Mouse (Mus musculus) myocyte (in vitro differentiated cells): ENCODE measurements around the gene Rab33b.

Source experiments
- CEBPB ChIP-seq: IDR thresholded peaks from 2 replicates; pipeline ENCODE4 v1.6.1; 2011; ENCODE audit warnings: mild to moderate bottlenecking, moderate library complexity; ENCODE audit not compliant: poor library complexity, insufficient read depth, severe bottlenecking
- E2F4 ChIP-seq: IDR thresholded peaks from one replicate; pipeline ENCODE4 v1.6.1; 2011; ENCODE audit warnings: mild to moderate bottlenecking, control low read depth, moderate library complexity; ENCODE audit not compliant: insufficient read depth
- MAX ChIP-seq: IDR thresholded peaks from one replicate; pipeline ENCODE4 v1.6.1; 2011; ENCODE audit warnings: low read depth, mild to moderate bottlenecking, control low read depth
- MYOG ChIP-seq, 3 experiments: IDR thresholded peaks; one replicate each; pipeline ENCODE4 v1.6.1; 2011; ENCODE audit warnings: control low read depth in 2 of 3, low read depth in 2 of 3, mild to moderate bottlenecking in 2 of 3; ENCODE audit not compliant: insufficient read length in 2 of 3, control insufficient read depth in 1 of 3, insufficient read depth in 1 of 3
- POLR2A ChIP-seq: IDR thresholded peaks from one replicate; pipeline ENCODE4 v1.6.1; 2011; ENCODE audit warnings: low read depth, mild to moderate bottlenecking, control low read depth, moderate library complexity; ENCODE audit not compliant: insufficient read length
- SRF ChIP-seq: IDR thresholded peaks from one replicate; pipeline ENCODE4 v1.6.1; 2011; ENCODE audit warnings: low read depth; ENCODE audit not compliant: control insufficient read depth, insufficient read length
- TCF12 ChIP-seq: IDR thresholded peaks from one replicate; pipeline ENCODE4 v1.6.1; 2011; ENCODE audit warnings: mild to moderate bottlenecking, control low read depth; ENCODE audit not compliant: poor library complexity, insufficient read depth, severe bottlenecking

GRCm38 (mm10) chr3:51539567-51540408, 56.1 kb downstream of the Rab33b start:
- TF ChIP-seq E2F4 (no peak), POLR2A (no peak), MAX (no peak), MYOG (IDR thresholded peaks at IDR 0.05; ENCODE audit: control insufficient read depth in 1 of 3, insufficient read depth in 1 of 3, insufficient read length in 2 of 3, low read depth in 2 of 3) (no peak), CEBPB (no peak), TCF12 (no peak), SRF (no peak)
